Mouse (Mus musculus) neural tube, embryonic 11.5 days (tissue): ENCODE results near the gene Chdh. TPM values are rescaled to one million over a fixed set of nuclear protein-coding genes. Genes with fewer than 3 reads are reported as not detected.

Source experiments
- ATAC-seq: fragments of 200-750 bp; cut with Nextera tagmentation; 2 replicates; pipeline ENCODE4 v1.8.0; 2017; ENCODE audit warnings: moderate number of reproducible peaks, mild to moderate bottlenecking, moderate TSS enrichment, moderate library complexity; ENCODE audit not compliant: insufficient read depth, low FRiP score, low TSS enrichment
- DNase-seq: peaks from one replicate; pipeline ENCODE4 v3.0.0-alpha.2; 2015; ENCODE audit warnings: low spot score
- H3K27ac ChIP-seq: fragments of 300-500 bp; sonication (generic); 2 replicates; pipeline ENCODE4 v1.5.1; 2014; ENCODE audit warnings: low read depth, mild to moderate bottlenecking, low read length
- H3K27me3 ChIP-seq: fragments of 300-500 bp; sonication (generic); 2 replicates; pipeline ENCODE4 v1.6.1; 2014; ENCODE audit warnings: mild to moderate bottlenecking, low read length, mixed read lengths; ENCODE audit not compliant: control insufficient read depth, insufficient read depth
- H3K36me3 ChIP-seq: fragments of 300-500 bp; sonication (generic); 2 replicates; pipeline ENCODE4 v1.6.1; 2014; ENCODE audit warnings: mild to moderate bottlenecking, low read length, moderate library complexity, mixed read lengths; ENCODE audit not compliant: control insufficient read depth, insufficient read depth
- H3K4me1 ChIP-seq: fragments of 300-500 bp; sonication (generic); 2 replicates; pipeline ENCODE4 v1.6.1; 2014; ENCODE audit warnings: low read length, mixed read lengths; ENCODE audit not compliant: control insufficient read depth, insufficient read depth
- H3K4me2 ChIP-seq: fragments of 300-500 bp; sonication (generic); 2 replicates; pipeline ENCODE4 v1.6.1; 2014; ENCODE audit warnings: low read depth, mild to moderate bottlenecking, moderate library complexity
- H3K4me3 ChIP-seq: fragments of 300-500 bp; sonication (generic); 2 replicates; pipeline ENCODE4 v1.5.1; 2014; ENCODE audit warnings: low read depth, low read length
- H3K9ac ChIP-seq: fragments of 300-500 bp; sonication (generic); 2 replicates; pipeline ENCODE4 v1.6.1; 2014; ENCODE audit warnings: mild to moderate bottlenecking, low read length
- H3K9me3 ChIP-seq: fragments of 300-500 bp; sonication (generic); 2 replicates; pipeline ENCODE4 v1.6.1; 2016; ENCODE audit warnings: low read length; ENCODE audit not compliant: control insufficient read depth
- WGBS: fragments of 180-500 bp; shearing (Covaris S2); extraction: QIAGEN DNeasy Blood & Tissue Kit; methylation state at CpG from one replicate; pipeline ENCODE4 v1.1.7; 2014; 5-methylcytosine and 5-hydroxymethylcytosine counted together
- polyA plus RNA-seq: library from polyadenylated mRNA; unstranded; fragments of >200 nt; fragmentation: Nextera tagmentation; extraction: Ambion mirVana; gene quantifications from 2 replicates; pipeline ENCODE4 v1.2.1, GENCODE M21; 2014

Chdh gene
- polyA plus RNA-seq, 1 experiment from 2014 or later: not detected

GRCm38 (mm10) chr14:29980447-29981205 is 28.2 kb upstream of the Chdh start:
- no peak overlapping the region for H3K4me2 ChIP-seq
- no peak overlapping the region for H3K27ac ChIP-seq
- no peak overlapping the region for H3K4me3 ChIP-seq
- no peak overlapping the region for H3K9ac ChIP-seq
- no peaks in the 10 kb centered on the region for H3K27me3 ChIP-seq
- no peak for ATAC-seq
- H3K9me3 ChIP-seq: no peaks in the 10 kb centered on the region; the same call in 1 of the 2 replicates
- H3K36me3 ChIP-seq: peaks cover 24% of the 10 kb centered on the region
- H3K4me1 ChIP-seq: peaks cover 8% of the 10 kb centered on the region
- DNase-seq: no peak
- 98% methylated on average over 10 of the region's 10 CpGs for WGBS

DNA sequence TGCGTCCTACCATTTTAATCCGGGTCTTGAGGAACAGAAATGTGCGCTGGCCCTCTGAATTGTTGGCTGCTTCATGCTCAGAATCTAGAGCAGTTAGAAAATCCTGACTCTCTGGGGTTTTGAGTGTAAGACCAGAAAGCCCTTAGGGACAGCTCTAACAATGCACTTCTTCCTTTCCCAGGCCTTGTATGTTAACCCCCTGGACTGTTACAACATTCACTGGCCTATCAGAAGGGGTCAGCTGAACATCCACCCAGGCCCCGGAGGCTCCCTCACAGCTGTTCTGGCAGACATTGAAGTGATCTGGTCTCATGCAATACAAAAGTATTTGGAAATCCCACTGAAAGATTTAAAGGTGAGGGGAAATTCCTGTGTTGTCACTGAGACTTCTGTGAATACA is 22.7 kb upstream of the Chdh start:
- Histone ChIP-seq H3K27ac (no peak overlapping the region), H3K4me2 (no peak overlapping the region), H3K9me3 (no peaks in the 10 kb centered on the region), H3K27me3 (no peaks in the 10 kb centered on the region), H3K9ac (no peak overlapping the region), H3K36me3 (peaks cover 39% of the 10 kb centered on the region), H3K4me3 (no peak overlapping the region), H3K4me1 (no peaks in the 10 kb centered on the region)
- DNase-seq (no peak), ATAC-seq (no peak)
- 94% methylated on average over 4 of the region's 4 CpGs for WGBS

GRCm38 (mm10) chr14:29987276-29987675 is 21.5 kb upstream of the Chdh start:
- H3K36me3 ChIP-seq: peaks cover 44% of the 10 kb centered on the region

GRCm38 (mm10) chr14:29987739-29988138 is 21.1 kb upstream of the Chdh start:
- DNase-seq (no peak), ATAC-seq (no peak)
- H3K27ac ChIP-seq: no peak overlapping the region
- H3K9me3 ChIP-seq: no peaks in the 10 kb centered on the region
- no peak overlapping the region for H3K9ac ChIP-seq
- no peak overlapping the region for H3K4me3 ChIP-seq
- peaks cover 40% of the 10 kb centered on the region for H3K36me3 ChIP-seq
- H3K27me3 ChIP-seq: no peaks in the 10 kb centered on the region
- H3K4me1 ChIP-seq: no peaks in the 10 kb centered on the region
- no peak overlapping the region for H3K4me2 ChIP-seq
- WGBS: 94% methylated on average over 9 of the region's 9 CpGs

More at GRCm38 (mm10) chr14:29987276-29987675, 21.5 kb upstream of the Chdh start:
- no peaks in the 10 kb centered on the region for H3K4me1 ChIP-seq
- H3K4me2 ChIP-seq: no peak overlapping the region
- no peak overlapping the region for H3K4me3 ChIP-seq
- no peak for ATAC-seq
- WGBS: 97% methylated on average over 6 of the region's 6 CpGs
- no peak overlapping the region for H3K9ac ChIP-seq
- H3K9me3 ChIP-seq: no peaks in the 10 kb centered on the region
- DNase-seq: no peak
- no peaks in the 10 kb centered on the region for H3K27me3 ChIP-seq
- H3K27ac ChIP-seq: no peak overlapping the region

DNA sequence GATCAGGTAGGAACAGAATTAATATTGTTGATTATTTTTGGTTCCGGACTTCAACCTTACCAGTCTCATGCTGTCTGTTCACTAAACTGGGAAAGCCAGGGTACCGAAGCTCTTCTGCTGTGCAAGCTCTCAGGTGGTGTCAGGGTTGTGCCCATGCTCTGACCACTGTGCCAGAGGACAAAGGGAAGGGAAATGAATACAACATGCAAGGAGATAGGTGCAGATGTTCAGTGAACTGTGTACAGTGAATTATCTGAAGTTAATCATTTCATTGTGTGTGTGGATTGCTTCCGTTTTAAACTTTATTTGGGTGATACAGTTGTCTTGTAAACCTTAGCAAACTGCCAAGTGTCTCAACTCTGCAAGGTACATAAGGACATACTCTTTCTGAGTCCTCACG is 20.5 kb upstream of the Chdh start:
- H3K27ac ChIP-seq: no peak overlapping the region
- H3K4me1 ChIP-seq: no peaks in the 10 kb centered on the region
- no peaks in the 10 kb centered on the region for H3K27me3 ChIP-seq
- H3K9ac ChIP-seq: no peak overlapping the region
- H3K4me2 ChIP-seq: no peak overlapping the region
- WGBS: 96% methylated on average over 4 of the region's 4 CpGs
- ATAC-seq (no peak), DNase-seq (no peak)
- no peak overlapping the region for H3K4me3 ChIP-seq
- H3K36me3 ChIP-seq: peaks cover 39% of the 10 kb centered on the region
- H3K9me3 ChIP-seq: no peaks in the 10 kb centered on the region

- Histone ChIP-seq H3K4me3 (no peak overlapping the region), H3K27me3 (no peaks in the 10 kb centered on the region), H3K27ac (no peak overlapping the region), H3K4me2 (no peak overlapping the region), H3K9ac (no peak overlapping the region), H3K4me1 (no peaks in the 10 kb centered on the region), H3K9me3 (no peaks in the 10 kb centered on the region), H3K36me3 (peaks cover 16% of the 10 kb centered on the region)
- no peak for ATAC-seq
- no peak for DNase-seq
- 72% methylated on average over 4 of the region's 4 CpGs for WGBS
Observed at GRCm38 (mm10) chr14:29994976-29995375, 13.8 kb upstream of the Chdh start.

DNA sequence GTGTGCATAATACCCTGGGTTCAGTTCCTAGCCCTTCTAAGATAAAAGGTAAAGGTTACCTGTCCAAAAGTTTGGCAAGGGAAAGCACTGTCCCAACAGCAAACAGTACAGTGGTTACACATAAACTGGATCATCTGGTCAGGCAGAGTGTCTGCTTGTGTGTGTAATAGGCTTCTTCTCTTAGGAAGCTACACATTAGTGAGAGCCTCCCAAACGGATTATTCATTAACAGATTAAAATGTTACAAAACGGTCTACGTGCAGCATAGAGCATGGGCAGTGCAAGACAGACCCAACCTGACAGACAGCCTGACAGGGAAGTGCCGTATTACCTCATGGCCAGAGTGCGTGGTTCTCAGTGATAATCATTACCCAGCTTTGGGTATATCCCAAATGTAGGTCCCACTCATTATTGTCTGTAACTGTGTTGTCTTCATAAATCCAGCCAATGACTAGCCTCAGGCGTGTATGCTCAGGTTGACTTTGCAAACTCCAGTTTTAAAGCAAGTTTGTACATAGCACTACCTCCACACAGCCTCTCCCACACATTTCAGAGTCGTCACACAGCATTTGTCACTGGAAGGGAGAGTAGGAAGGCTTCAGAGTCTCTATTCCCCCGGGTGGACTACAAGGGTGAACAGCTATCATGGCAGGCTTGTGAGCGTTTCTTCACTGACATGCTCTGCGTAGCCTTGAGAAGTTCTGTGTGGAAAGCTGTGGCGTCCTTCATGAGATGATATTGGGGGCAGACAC is 12.6 kb upstream of the Chdh start:
- no peak for DNase-seq
- H3K36me3 ChIP-seq: peaks cover 12% of the 10 kb centered on the region
- no peak for ATAC-seq
- no peak overlapping the region for H3K27ac ChIP-seq
- H3K9me3 ChIP-seq: no peaks in the 10 kb centered on the region
- WGBS: 93% methylated on average over 11 of the region's 11 CpGs
- no peaks in the 10 kb centered on the region for H3K4me1 ChIP-seq
- H3K9ac ChIP-seq: no peak overlapping the region
- H3K27me3 ChIP-seq: no peaks in the 10 kb centered on the region
- no peak overlapping the region for H3K4me3 ChIP-seq
- no peak overlapping the region for H3K4me2 ChIP-seq

GRCm38 (mm10) chr14:29997345-29997744 is 11.5 kb upstream of the Chdh start:
- Histone ChIP-seq H3K4me1 (no peaks in the 10 kb centered on the region), H3K36me3 (peaks cover 8% of the 10 kb centered on the region; the same call in 1 of the 2 replicates), H3K4me2 (no peak overlapping the region), H3K27me3 (no peaks in the 10 kb centered on the region), H3K27ac (no peak overlapping the region), H3K9me3 (no peaks in the 10 kb centered on the region), H3K9ac (no peak overlapping the region), H3K4me3 (no peak overlapping the region)
- DNase-seq (no peak), ATAC-seq (no peak)
